Mouse (Mus musculus) CD8-positive naive resting alpha-beta T cell, adult 2 months (primary cell): ENCODE measurements around the gene Pdcd4.

Experiments
- DNase-seq, 2 experiments: peaks; one replicate each; pipeline ENCODE4 v3.0.0; 2022; ENCODE audit warnings: low read depth in 2 of 2, low spot score in 2 of 2

The Pdcd4 gene

DNA sequence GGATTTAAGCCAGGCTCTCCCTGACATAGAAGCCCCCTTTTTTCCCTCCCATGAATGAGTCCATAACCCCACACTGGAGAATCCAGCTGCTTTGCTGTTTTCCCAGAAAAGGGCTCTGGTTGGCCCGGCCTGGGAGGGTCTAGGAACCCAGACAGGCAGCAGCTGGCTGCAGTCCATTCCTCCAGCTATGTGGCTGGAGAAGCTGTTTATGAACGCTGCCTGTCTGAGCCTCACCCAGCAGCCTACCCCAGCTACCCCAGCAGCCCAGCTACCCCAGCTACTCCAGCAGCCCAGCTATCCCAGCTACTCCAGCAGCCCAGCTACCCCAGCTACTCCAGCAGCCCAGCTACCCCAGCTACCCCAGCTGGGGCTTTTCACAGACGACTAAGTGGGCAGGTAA is at the start of gene Pdcd4:
Gene Pdcd4, plus strand, starts transcription at position 171 of the 400 bp plus-strand sequence.
- DNase-seq, result no peak

- no peak for DNase-seq
Measured at GRCm38 (mm10) chr19:53843972-53844371, 48.1 kb upstream of the Pdcd4 start.

DNA sequence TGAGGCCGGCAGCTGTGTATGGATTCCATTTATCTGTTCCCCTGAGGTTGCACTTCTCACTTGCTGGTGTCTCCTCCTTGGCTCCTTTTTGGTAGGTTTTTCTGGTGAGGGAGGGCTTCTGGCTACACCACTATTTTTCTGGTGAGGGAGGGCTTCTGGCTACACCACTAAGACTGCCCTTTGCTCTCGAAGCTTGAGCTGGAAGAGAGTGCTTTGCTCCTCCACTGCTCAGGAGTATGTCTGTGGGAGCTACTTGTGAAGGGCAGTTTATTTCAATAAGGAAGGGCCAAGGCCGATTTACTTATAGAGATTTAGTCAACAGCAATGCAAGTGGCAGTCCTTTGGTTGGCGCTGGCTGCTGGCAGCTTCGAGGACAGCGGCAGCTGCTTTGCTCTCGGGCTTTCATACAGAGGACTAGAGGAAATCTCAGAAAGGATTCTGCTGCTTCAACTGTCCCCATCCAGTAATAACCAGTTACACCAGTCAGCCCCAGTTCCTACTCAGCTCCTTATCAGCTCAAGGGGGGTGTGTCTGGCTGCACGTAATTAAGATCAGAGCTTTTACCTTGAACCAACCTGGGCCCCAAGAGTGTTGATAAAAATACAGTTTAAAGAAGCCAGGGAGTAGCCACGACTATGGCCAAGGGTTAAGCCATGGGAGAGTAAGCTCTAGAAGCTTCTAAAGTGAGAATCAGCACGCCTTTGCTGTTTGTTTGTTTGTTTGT is 43.6 kb upstream of the Pdcd4 start:
- DNase-seq, result no peak

DNA sequence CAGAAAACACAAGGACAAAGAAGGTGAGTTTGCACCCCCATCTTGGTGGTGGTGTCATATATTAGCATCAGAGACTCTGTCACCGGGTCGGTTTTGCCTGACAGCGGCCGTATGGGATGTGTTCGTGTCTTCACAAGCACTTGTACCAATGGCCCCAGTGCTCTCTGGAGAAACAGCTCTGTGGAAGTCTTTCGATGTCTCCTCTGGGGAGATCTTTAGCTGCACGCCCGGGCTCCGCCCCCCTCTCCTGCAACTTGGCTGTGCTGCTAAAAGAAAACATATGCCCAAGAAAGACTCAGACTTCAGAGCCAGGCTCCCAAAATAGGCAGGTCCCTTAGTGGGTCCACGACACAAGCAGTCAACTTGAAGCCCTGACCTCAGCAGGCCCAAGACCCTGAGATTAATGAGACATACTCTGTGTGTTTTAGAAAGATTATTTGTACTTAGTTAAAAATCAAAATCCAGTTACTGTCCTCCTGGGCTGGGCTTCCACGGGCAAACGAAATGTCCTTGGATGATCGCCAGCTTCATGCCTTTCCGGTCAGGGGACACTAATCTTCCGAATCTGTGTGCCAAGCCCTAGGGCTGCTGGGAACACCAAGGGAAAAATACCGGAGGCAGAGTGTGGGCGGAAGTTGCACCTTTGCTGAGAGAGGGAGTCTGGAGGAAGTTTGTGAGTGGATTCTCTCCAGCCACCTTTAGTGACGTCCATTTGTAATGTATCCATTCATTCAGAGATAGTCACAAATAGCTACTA is 41.7 kb upstream of the Pdcd4 start:
- no peak for DNase-seq

DNA sequence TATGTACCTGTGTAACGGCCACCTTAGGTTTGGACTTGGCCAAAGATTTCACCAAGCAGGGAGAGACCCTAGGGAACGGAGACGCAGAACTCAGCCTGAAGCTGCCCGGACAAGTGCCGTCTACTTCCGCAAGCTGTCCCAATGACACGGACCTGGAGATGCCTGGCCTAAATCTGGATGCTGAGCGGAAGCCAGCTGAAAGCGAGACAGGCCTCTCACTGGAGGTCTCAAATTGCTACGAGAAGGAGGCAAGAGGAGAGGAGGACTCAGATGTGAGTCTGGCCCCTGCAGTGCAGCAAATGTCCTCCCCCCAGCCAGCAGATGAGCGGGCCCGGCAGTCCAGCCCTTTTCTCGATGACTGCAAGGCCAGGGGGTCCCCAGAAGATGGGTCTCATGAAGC is 40.7 kb upstream of the Pdcd4 start:
- no peak for DNase-seq

DNA sequence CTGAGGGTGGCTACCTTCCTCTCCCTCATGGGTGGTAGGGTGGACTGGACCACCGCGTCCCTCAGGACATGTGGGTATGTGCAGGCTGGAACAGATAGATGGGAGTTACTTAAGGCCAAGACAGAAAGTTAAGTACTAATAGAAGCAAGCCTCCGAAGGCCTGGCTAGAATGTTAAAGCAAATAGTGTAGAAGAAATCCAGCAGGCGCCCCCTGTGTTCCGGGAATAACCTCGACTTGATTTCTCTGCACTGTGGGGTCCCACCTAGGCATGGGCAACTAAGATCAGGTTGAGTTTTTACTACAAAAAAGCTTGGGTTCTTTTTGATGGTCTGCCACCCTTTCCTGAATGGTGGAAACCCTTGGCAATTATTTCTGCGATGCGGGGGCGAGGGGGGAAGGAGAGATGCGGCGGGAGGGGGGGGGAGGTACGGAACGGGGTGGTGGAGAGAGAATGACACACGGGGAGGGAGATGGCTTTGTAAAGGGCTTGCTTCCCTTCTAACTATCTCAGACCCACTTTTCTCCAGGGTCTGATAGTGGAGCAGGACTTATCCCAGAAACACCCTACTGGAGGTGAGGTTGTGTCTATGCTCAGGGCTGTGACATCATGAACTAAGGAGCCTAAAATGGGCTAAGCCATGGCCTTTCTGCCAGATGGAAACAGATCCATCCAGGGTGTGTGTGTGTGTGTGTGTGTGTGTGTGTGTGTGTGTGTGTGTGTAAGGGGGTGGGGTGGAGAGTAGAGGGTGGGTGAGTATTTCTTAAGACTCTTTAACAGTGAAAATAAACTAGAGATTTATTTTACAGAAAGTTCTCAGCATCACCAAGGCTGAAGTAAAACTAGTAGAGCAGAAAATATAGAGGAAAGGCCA is 40.0 kb upstream of the Pdcd4 start:
- DNase-seq, result no peak

DNA sequence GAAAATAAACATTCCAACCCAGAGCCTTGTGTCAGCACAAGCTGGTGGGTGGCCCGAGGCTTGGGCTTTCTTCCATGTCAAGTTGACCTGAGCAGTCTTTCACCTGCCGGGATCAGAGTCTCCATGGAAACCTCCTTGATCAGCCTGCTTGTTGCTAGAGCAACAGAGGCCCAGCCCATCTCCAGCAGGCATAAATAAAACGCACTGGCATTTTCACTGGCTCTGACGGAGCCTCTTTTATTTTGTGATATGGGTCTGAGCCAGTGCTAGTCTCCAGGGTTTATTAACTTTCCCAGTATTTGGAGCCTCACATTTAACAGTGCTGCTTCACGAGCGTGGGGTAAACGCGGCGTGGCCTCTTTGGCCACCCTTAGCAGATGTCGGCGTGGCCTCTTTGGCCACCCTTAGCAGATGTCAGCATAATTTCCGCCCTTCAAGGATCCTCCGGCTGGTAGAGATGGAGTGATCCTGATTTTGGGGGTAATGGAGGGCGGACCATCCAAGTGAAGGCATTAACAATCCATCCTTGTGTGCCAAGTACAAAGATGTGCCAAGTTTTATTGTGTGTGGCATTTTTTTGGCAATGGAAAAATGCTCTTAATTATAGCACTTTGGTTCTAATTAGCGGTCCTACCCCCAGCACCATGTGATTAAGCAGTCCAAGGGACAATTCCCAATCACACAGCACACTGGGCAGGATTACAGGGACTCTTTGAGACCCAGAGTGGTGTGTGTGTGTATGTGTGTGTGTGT is 39.2 kb upstream of the Pdcd4 start:
- DNase-seq, result no peak

- DNase-seq, result no peak
Measured at GRCm38 (mm10) chr19:53854978-53855377, 37.1 kb upstream of the Pdcd4 start.

- no peak for DNase-seq
Measured at GRCm38 (mm10) chr19:53855781-53856180, 36.2 kb upstream of the Pdcd4 start.

GRCm38 (mm10) chr19:53856794-53857193 is 35.2 kb upstream of the Pdcd4 start:
- no peak for DNase-seq

DNA sequence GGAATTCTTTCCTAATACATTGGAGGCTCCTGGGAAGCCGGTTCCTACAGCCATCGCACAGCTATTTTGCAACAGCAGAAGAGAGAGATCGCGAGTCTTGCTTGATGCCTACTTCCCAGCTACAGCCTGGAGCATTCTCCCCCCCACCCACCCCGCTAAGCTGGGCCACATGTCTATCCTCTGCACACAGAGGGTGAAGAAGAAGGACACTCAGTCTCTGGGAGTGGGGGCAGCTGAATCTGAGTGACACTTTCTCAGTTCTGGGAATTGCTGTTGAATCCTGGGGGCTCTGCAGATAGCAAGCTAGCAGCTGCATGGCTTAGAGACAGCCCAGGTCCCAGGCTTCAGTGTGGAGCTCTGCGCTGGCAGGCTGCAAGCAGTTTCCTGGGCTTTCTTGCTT is 34.1 kb upstream of the Pdcd4 start:
- no peak for DNase-seq

DNA sequence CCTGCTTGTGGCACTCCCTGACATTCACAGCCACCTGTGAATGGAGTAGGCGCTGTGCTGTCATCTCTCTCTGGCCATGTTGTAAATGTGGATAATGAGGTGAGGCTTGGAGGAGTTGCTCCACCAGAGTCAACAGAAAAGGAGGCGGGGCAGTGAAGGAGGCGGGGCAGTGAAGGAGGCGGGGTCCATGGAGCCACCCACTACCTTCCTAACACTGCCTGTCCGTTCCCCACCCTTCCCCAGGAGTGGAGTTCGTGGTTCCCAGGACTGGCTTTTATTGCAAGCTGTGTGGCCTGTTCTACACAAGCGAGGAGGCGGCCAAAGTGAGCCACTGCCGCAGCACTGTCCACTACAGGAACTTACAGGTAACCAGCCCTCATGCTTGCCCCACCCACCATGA is 32.9 kb upstream of the Pdcd4 start:
- DNase-seq, result no peak

GRCm38 (mm10) chr19:53859593-53859992 is 32.4 kb upstream of the Pdcd4 start:
- DNase-seq, result no peak

DNA sequence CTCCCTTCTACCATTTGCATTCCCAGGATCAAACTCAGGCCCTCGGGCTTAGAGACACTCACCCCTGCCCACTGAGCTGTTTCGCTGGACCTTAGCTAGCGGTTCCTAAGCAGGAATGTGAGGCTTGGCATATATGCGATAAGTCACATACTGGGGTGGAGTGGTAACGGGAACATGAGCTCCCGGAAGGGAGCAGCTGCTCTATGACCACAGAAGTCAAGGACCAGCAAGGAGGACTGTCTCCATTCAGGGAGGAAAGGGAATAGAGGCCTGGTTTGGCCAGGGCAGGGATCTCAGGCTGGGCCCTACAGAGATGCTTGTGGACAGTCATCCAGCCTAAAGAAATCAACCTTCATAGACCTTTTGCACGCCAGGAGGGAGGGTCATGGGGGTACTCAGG is 30.7 kb upstream of the Pdcd4 start:
- no peak for DNase-seq

DNA sequence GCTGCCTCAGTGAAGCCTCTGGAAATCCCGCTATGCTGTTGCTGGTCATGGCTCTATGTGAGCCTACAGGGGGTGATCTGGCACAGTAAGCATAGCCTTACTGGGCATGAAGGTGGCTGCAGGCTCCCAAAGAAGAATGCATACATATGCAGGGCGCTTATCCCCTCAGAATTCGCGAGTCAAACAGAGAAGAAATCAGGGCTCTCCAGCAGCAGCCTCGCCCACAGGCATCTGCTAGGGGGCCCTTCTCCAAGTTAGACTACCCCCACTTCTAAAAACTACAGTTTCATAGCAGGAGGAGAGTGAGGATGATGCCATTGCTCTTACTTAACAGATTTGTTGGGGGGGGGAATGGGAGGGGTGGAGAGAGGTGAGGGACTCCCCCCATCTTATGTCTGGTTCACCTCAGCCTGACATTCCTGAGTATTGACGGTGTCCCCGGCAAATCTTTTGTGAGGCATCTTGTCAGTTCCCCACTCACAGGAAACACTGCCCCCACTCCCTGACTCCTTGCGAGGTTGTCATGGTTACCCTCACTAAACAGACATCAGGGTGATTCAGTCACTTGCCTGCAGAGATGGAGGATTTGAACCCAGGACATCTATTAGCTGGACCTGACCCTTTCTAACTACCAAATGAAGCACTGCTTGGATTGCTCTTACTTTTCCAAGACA is 29.3 kb upstream of the Pdcd4 start:
- DNase-seq, result no peak

DNA sequence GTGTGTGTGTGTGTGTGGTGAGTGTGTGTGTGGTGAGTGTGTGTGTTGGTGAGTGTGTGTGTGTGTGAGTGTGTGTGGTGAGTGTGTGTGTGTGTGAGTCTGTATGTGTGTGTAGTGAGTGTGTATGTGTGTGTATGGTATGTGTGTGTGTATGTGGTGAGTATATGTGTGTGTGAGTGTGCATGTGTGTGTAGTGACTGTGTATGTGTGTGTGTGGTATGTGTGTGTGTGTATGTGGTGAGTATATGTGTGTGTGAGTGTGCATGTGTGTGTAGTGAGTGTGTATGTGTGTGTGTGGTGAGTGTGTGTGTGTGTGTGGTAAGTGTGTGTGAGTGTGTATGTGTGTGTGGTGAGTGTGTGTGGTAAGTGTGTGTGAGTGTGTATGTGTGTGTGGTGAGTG is 24.8 kb upstream of the Pdcd4 start:
- no peak for DNase-seq

DNA sequence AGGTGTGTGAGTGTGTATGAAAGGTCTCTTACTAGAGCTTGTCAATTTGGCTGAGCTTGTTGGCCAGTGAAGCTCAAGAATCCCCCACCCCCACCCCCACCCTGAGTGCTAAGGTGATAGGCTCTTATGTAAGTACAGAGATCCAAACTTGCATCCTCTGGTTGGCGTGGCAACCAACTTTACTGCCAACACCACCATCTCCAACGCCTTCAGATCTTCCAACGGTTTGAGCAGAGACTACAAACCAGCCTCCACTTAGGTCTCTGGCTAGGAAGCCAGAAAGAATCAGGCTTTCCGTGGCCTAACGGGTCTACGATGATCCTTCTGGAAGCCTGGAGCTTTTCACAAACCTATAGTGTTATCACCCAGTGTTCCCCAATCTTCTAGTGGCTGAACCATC is 23.9 kb upstream of the Pdcd4 start:
- DNase-seq, result no peak

GRCm38 (mm10) chr19:53868796-53869195 is 23.2 kb upstream of the Pdcd4 start:
- no peak for DNase-seq

- no peak for DNase-seq
Measured at GRCm38 (mm10) chr19:53869427-53870385, 22.3 kb upstream of the Pdcd4 start.
